Mouse (Mus musculus) olfactory bulb, adult 2 months (tissue): ENCODE results near the gene Bicc1.

ENCODE experiments used
- CTCF ChIP-seq: fragments of 200-500 bp; IDR thresholded peaks from 2 replicates; pipeline ENCODE4 v1.5.1; 2012; ENCODE audit warnings: low read depth, mild to moderate bottlenecking, low read length, moderate library complexity; ENCODE audit not compliant: insufficient read depth
- POLR2A ChIP-seq: fragments of 200-500 bp; IDR thresholded peaks from 2 replicates; pipeline ENCODE4 v1.6.1; 2012; ENCODE audit warnings: mild to moderate bottlenecking, low read depth, low read length, moderate library complexity; ENCODE audit not compliant: insufficient read depth

GRCm38 (mm10) chr10:70963599-70964193 is 195.8 kb downstream of the Bicc1 start:
- TF ChIP-seq CTCF (no peak), POLR2A (no peak)
